Mouse (Mus musculus) myocyte (in vitro differentiated cells): ENCODE measurements at regions not wholly inside any gene's neighbourhood (a gene's known extent, or its start where the extent isn't known, plus 50 kb on each side); places are given as distances from the start of the nearest gene placed in this dataset.

ENCODE experiments used
- H3K27me3 ChIP-seq: one replicate; pipeline ENCODE4 v1.6.1; 2011; ENCODE audit not compliant: control insufficient read depth, insufficient read depth, insufficient read length
- H3K36me3 ChIP-seq: one replicate; pipeline ENCODE4 v1.6.1; 2011; ENCODE audit not compliant: control insufficient read depth, insufficient read depth
- H3K4me2 ChIP-seq: one replicate; pipeline ENCODE4 v1.6.1; 2011; ENCODE audit warnings: low read depth, control low read depth
- H3K4me3 ChIP-seq: one replicate; pipeline ENCODE4 v1.5.1; 2011; ENCODE audit warnings: mild to moderate bottlenecking, control low read depth, moderate library complexity
- H3K79me2 ChIP-seq: one replicate; pipeline ENCODE4 v1.6.1; 2011; ENCODE audit not compliant: control insufficient read depth, insufficient read depth
- H3ac ChIP-seq: one replicate; pipeline ENCODE4 v1.6.1; 2011; ENCODE audit not compliant: control insufficient read depth, insufficient read length
- CEBPB ChIP-seq: IDR thresholded peaks from 2 replicates; pipeline ENCODE4 v1.6.1; 2011; ENCODE audit warnings: mild to moderate bottlenecking, moderate library complexity; ENCODE audit not compliant: poor library complexity, insufficient read depth, severe bottlenecking
- E2F4 ChIP-seq: IDR thresholded peaks from one replicate; pipeline ENCODE4 v1.6.1; 2011; ENCODE audit warnings: mild to moderate bottlenecking, control low read depth, moderate library complexity; ENCODE audit not compliant: insufficient read depth
- MAX ChIP-seq: IDR thresholded peaks from one replicate; pipeline ENCODE4 v1.6.1; 2011; ENCODE audit warnings: low read depth, mild to moderate bottlenecking, control low read depth
- MYOD1 ChIP-seq, 3 experiments: IDR thresholded peaks; one replicate each; pipeline ENCODE4 v1.6.1; 2011; ENCODE audit warnings: control low read depth in 2 of 3, low read depth in 2 of 3, mild to moderate bottlenecking in 2 of 3, moderate library complexity in 1 of 3; ENCODE audit not compliant: insufficient read length in 2 of 3, control insufficient read depth in 1 of 3
- MYOG ChIP-seq, 3 experiments: IDR thresholded peaks; one replicate each; pipeline ENCODE4 v1.6.1; 2011; ENCODE audit warnings: control low read depth in 2 of 3, low read depth in 2 of 3, mild to moderate bottlenecking in 2 of 3; ENCODE audit not compliant: insufficient read length in 2 of 3, control insufficient read depth in 1 of 3, insufficient read depth in 1 of 3
- POLR2A ChIP-seq: IDR thresholded peaks from one replicate; pipeline ENCODE4 v1.6.1; 2011; ENCODE audit warnings: low read depth, mild to moderate bottlenecking, control low read depth, moderate library complexity; ENCODE audit not compliant: insufficient read length
- POLR2AphosphoS2 ChIP-seq: IDR thresholded peaks from one replicate; pipeline ENCODE4 v1.6.1; 2011; ENCODE audit warnings: low read depth, control low read depth; ENCODE audit not compliant: insufficient read length
- REST ChIP-seq: IDR thresholded peaks from one replicate; pipeline ENCODE4 v1.6.1; 2011; ENCODE audit warnings: mild to moderate bottlenecking, control low read depth, moderate library complexity; ENCODE audit not compliant: insufficient read depth, insufficient read length
- SRF ChIP-seq: IDR thresholded peaks from one replicate; pipeline ENCODE4 v1.6.1; 2011; ENCODE audit warnings: low read depth; ENCODE audit not compliant: control insufficient read depth, insufficient read length
- TCF12 ChIP-seq: IDR thresholded peaks from one replicate; pipeline ENCODE4 v1.6.1; 2011; ENCODE audit warnings: mild to moderate bottlenecking, control low read depth; ENCODE audit not compliant: poor library complexity, insufficient read depth, severe bottlenecking
- TCF3 ChIP-seq: IDR thresholded peaks from one replicate; pipeline ENCODE4 v1.6.1; 2011; ENCODE audit warnings: low read depth, control low read depth; ENCODE audit not compliant: insufficient read length
- USF1 ChIP-seq: IDR thresholded peaks from one replicate; pipeline ENCODE4 v1.6.1; 2011; ENCODE audit warnings: low read depth, mild to moderate bottlenecking, control low read depth, moderate library complexity

DNA sequence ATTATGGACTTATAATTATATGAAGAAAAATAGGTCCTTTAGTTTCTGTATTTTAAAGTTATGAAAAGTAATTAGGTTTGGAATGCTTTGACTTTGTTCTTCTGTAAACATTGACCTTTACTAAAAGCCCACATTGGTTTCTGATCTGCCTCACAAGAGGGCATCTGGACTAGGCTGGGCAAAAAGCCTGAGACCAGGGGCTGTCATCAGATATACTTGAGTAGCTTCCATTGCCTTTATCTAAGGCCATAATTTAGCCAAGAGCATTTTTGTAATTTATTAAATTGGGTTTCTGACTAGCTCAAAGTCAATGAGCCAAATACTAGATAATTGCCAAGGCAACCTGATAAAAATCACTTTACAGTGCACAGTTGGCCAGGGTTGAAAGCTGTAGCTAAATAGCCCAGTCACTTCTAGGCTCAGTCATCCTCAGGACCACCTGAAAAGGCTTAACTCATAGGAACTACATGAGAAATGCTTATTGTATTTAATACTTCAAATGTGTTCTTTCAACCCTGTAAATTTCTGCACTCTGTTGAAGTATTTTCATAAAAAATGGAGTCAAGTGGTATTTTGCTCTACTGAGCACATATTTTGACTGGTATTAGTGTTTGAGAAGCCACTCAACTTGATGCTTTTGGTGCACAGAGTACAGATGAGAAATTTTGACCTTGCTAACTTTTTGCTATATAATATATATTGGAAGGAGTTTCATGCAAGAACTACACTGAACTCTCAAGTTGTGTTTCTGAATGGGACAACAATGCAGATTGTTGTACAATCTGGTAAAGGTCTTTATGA lies 1410.9 kb upstream of the Slc10a2 start:
- H3K27me3 ChIP-seq, result no peaks in the 10 kb centered on the region
- H3K4me3 ChIP-seq, result no peak overlapping the region
- no peak overlapping the region for H3ac ChIP-seq
- H3K36me3 ChIP-seq, result no peaks in the 10 kb centered on the region
- TF ChIP-seq MAX, result no peak
- no peaks in the 10 kb centered on the region for H3K79me2 ChIP-seq
- H3K4me2 ChIP-seq, result no peak overlapping the region

DNA sequence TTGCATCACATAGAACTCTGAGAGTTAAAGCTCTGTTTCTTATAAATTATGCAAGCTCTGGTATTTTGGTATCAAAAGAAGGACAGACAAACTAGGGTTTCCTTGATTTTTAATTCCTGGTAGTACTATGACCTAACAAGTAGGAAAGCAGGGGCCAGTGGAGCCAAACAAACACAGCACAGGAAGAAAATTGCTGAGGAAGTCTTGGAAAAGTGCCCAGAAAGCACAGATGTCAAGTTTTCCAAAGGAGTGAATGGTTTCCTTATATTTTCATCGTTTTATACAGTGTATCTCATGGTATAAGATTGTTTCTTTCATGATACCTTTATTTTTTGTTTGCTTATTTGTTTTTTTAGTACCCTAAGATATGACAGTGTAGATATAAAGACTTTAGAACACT lies 1387.3 kb upstream of the Slc10a2 start:
- Histone ChIP-seq H3ac (no peak overlapping the region), H3K4me3 (no peak overlapping the region), H3K36me3 (no peaks in the 10 kb centered on the region), H3K79me2 (no peaks in the 10 kb centered on the region), H3K4me2 (no peak overlapping the region), H3K27me3 (no peaks in the 10 kb centered on the region)
- TF ChIP-seq POLR2A (no peak), MYOD1 (IDR thresholded peaks at IDR 0.05; ENCODE audit: control insufficient read depth in 1 of 3, insufficient read length in 2 of 3, low read depth in 2 of 3) (no peak), MAX (no peak), TCF3 (no peak), SRF (no peak), POLR2AphosphoS2 (no peak), USF1 (no peak), REST (no peak), E2F4 (no peak), MYOG (IDR thresholded peaks at IDR 0.05; ENCODE audit: control insufficient read depth in 1 of 3, insufficient read depth in 1 of 3, insufficient read length in 2 of 3, low read depth in 2 of 3) (no peak), TCF12 (no peak), CEBPB (no peak)

DNA sequence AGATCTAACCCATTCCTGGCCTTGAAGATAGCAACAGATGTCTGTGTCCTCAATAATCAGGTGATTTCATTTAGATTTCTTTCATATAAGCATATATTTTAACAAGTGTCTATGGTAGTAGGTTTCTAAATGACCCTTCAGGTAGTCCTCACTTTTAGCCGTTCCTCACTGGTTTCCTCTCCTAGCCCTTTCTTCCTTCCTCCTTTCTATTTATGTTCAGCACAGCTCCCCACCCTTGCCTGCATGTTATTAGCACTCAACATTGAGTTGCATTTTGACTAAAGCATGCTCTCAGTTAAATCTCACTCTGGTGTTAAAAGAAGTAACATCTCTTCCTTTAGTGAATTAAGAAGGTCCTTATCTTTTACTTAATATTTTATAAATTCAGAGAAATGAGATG lies 1376.8 kb upstream of the Slc10a2 start:
- H3K4me2 ChIP-seq, result no peak overlapping the region
- H3K36me3 ChIP-seq, result no peaks in the 10 kb centered on the region
- no peaks in the 10 kb centered on the region for H3K27me3 ChIP-seq
- no peak overlapping the region for H3K4me3 ChIP-seq
- TF ChIP-seq TCF3, result no peak
- TF ChIP-seq TCF12, result no peak
- no peak for TF ChIP-seq MYOD1 (IDR thresholded peaks at IDR 0.05; ENCODE audit: control insufficient read depth in 1 of 3, insufficient read length in 2 of 3, low read depth in 2 of 3)
- TF ChIP-seq MAX, result no peak
- no peak for TF ChIP-seq E2F4
- TF ChIP-seq POLR2AphosphoS2, result no peak
- no peak for TF ChIP-seq POLR2A
- no peak for TF ChIP-seq REST
- TF ChIP-seq CEBPB, result no peak
- no peak for TF ChIP-seq USF1
- TF ChIP-seq MYOG (IDR thresholded peaks at IDR 0.05; ENCODE audit: control insufficient read depth in 1 of 3, insufficient read depth in 1 of 3, insufficient read length in 2 of 3, low read depth in 2 of 3), result no peak
- no peak for TF ChIP-seq SRF
- no peak overlapping the region for H3ac ChIP-seq
- no peaks in the 10 kb centered on the region for H3K79me2 ChIP-seq

DNA sequence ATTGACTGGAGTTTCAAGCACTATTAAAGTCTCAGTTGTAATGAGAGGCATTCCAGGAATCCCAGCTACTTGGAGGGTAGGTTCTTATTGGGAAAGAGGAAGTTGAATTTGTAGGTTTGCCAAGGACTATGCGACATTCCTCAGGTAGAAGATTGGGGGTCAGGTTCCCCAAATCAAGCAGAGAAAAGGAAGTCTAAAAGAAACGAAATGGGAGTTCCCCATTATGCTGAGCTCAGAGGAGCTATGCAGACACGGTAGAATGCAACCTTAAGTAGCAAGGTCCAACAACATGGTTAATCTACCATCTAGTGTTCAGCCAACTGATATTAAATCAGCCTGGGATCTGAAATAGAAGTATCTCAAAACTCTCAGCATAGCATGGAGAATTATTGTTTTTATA lies 1365.9 kb upstream of the Slc10a2 start:
- no peaks in the 10 kb centered on the region for H3K79me2 ChIP-seq
- TF ChIP-seq MYOD1 (IDR thresholded peaks at IDR 0.05; ENCODE audit: control insufficient read depth in 1 of 3, insufficient read length in 2 of 3, low read depth in 2 of 3) (no peak), E2F4 (no peak), TCF3 (no peak), MYOG (IDR thresholded peaks at IDR 0.05; ENCODE audit: control insufficient read depth in 1 of 3, insufficient read depth in 1 of 3, insufficient read length in 2 of 3, low read depth in 2 of 3) (no peak), REST (no peak), SRF (no peak), POLR2A (no peak), POLR2AphosphoS2 (no peak), USF1 (no peak), TCF12 (no peak), MAX (no peak), CEBPB (no peak)
- no peak overlapping the region for H3K4me3 ChIP-seq
- no peak overlapping the region for H3ac ChIP-seq
- H3K36me3 ChIP-seq, result no peaks in the 10 kb centered on the region
- H3K27me3 ChIP-seq, result no peaks in the 10 kb centered on the region
- no peak overlapping the region for H3K4me2 ChIP-seq

DNA sequence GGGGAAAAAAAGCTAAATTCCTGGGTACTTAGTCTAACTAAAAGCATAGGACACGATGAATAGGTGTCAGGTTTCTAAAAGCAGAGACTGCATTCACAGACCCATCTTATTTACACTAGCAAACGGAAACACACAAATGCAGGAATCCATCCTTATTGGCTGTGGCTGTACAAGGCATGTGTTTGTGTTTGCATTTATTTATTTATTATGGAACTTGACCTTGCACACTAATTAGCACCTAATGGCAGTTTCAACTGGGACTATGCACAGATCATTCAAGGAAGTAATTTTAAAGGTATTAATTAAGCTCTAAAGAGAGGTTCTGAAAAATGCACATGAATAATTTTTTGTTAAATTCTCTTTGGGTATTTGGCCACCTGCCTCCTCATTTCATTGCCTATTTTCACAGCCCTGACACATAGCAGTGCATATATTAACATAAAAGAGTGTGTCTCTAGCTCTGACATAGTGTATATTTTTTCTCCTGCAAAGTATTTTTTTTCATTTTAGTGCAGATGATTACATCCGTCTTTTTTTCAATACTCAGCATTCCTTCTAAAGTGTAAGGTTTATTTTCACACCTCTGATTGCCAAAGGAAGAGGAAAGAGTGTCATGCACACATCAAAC lies 1351.5 kb upstream of the Slc10a2 start:
- H3ac ChIP-seq, result no peak overlapping the region
- no peaks in the 10 kb centered on the region for H3K27me3 ChIP-seq
- no peak overlapping the region for H3K4me3 ChIP-seq
- H3K36me3 ChIP-seq, result no peaks in the 10 kb centered on the region
- no peaks in the 10 kb centered on the region for H3K79me2 ChIP-seq
- TF ChIP-seq TCF3, result no peak
- no peak overlapping the region for H3K4me2 ChIP-seq
